Mouse (Mus musculus) midbrain, postnatal 0 days (tissue): ENCODE data around the gene Trem1. TPM values are rescaled to one million over a fixed set of nuclear protein-coding genes. Genes with fewer than 3 reads are reported as not detected.

Source experiments
- ATAC-seq: fragments of 200-750 bp; cut with Nextera tagmentation; 2 replicates; pipeline ENCODE4 v1.8.0; 2017; ENCODE audit warnings: moderate number of reproducible peaks, mild to moderate bottlenecking, moderate TSS enrichment, moderate library complexity; ENCODE audit not compliant: low FRiP score
- DNase-seq: peaks from one replicate; pipeline ENCODE4 v3.0.0-alpha.2; 2015; ENCODE audit warnings: low spot score
- H3K27ac ChIP-seq: fragments of 300-500 bp; sonication (generic); 2 replicates; pipeline ENCODE4 v1.5.1; 2014; ENCODE audit warnings: low read depth, mild to moderate bottlenecking, low read length, mixed read lengths
- H3K27me3 ChIP-seq: fragments of 300-500 bp; sonication (generic); 2 replicates; pipeline ENCODE4 v1.6.1; 2014; ENCODE audit warnings: low read length, control low read depth, mixed read lengths; ENCODE audit not compliant: insufficient read depth
- H3K36me3 ChIP-seq: fragments of 300-500 bp; sonication (generic); 2 replicates; pipeline ENCODE4 v1.6.1; 2014; ENCODE audit warnings: low read length, control low read depth, mixed read lengths; ENCODE audit not compliant: insufficient read depth
- H3K4me1 ChIP-seq: fragments of 300-500 bp; sonication (generic); 2 replicates; pipeline ENCODE4 v1.6.1; 2014; ENCODE audit warnings: mild to moderate bottlenecking, control low read depth, antibody characterized with exemption, low read length, mixed read lengths; ENCODE audit not compliant: insufficient read depth
- H3K4me2 ChIP-seq: fragments of 300-500 bp; sonication (generic); 2 replicates; pipeline ENCODE4 v1.6.1; 2014; ENCODE audit warnings: low read depth, mild to moderate bottlenecking, low read length, mixed read lengths; ENCODE audit not compliant: poor library complexity, severe bottlenecking
- H3K4me3 ChIP-seq: fragments of 300-500 bp; sonication (generic); 2 replicates; pipeline ENCODE4 v1.5.1; 2014; ENCODE audit warnings: low read depth, mild to moderate bottlenecking, low read length, moderate library complexity
- H3K9ac ChIP-seq: fragments of 300-500 bp; sonication (generic); replicated peaks from 2 replicates; pipeline ENCODE4 v1.6.1; 2014; ENCODE audit warnings: mild to moderate bottlenecking, low read length, moderate library complexity, mixed read lengths; ENCODE audit not compliant: poor library complexity, severe bottlenecking
- H3K9me3 ChIP-seq: fragments of 300-500 bp; sonication (generic); 2 replicates; pipeline ENCODE4 v1.6.1; 2016; ENCODE audit warnings: low read length, control low read depth
- CTCF ChIP-seq: IDR thresholded peaks from 2 replicates; pipeline ENCODE4 v1.5.1; 2016; ENCODE audit warnings: antibody characterized with exemption, mild to moderate bottlenecking
- WGBS: fragments of 180-500 bp; shearing (Covaris S2); extraction: QIAGEN DNeasy Blood & Tissue Kit; methylation state at CpG from one replicate; pipeline ENCODE4 v1.1.7; 2014; 5-methylcytosine and 5-hydroxymethylcytosine counted together
- polyA plus RNA-seq: library from polyadenylated mRNA; unstranded; fragments of >200 nt; fragmentation: Nextera tagmentation; extraction: Ambion mirVana; gene quantifications from 2 replicates; pipeline ENCODE4 v1.2.1, GENCODE M21; 2015
- total RNA-seq: library from RNA; depleted of rRNA; stranded (reverse); fragments of >200 nt; gene quantifications from 2 replicates; pipeline ENCODE4 v1.2.3, GENCODE M21; 2014

Trem1 gene
- total and polyA plus RNA-seq, 2 experiments from 2014 or later: not detected

GRCm38 (mm10) chr17:48247221-48247928 lies 14.8 kb downstream of the Trem1 start, which contains the start of gene Trem3:
Trem3 (plus strand) TSS chr17:48247777.
- no peak within 1 kb of the TSS for H3K9ac ChIP-seq
- H3K27me3 ChIP-seq: no peaks in the 10 kb centered on the region
- TF ChIP-seq CTCF: no peak
- peaks cover 3% of the 10 kb centered on the region; the same call in 1 of the 2 replicates for H3K9me3 ChIP-seq
- ATAC-seq (no peak), DNase-seq (peak; percentile 3)
- H3K4me3 ChIP-seq: no peak within 1 kb of the TSS
- 83% methylated on average over 11 of the region's 11 CpGs for WGBS
- no peak within 1 kb of the TSS for H3K27ac ChIP-seq
- no peaks in the 10 kb centered on the region for H3K36me3 ChIP-seq
- no peak within 1 kb of the TSS for H3K4me2 ChIP-seq
- H3K4me1 ChIP-seq: no peaks in the 10 kb centered on the region

GRCm38 (mm10) chr17:48249039-48249438 lies 16.5 kb downstream of the Trem1 start:
- DNase-seq: no peak
- no peak for TF ChIP-seq CTCF

DNA sequence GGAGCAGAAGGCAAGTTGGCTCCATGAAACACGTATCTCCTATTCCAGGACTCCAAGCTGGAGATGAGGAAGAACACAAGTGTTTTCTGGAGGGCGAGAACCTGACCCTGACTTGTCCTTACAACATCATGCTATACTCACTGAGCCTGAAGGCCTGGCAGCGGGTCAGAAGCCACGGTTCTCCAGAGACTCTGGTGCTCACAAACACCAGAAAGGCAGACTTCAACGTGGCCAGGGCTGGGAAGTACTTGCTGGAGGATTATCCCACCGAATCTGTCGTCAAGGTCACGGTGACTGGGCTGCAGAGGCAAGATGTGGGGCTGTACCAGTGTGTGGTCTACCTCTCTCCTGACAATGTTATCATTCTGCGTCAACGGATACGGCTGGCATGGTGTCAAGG lies 16.9 kb downstream of the Trem1 start:
- no peak for DNase-seq
- Histone ChIP-seq H3K4me2 (no peak overlapping the region), H3K4me3 (no peak overlapping the region), H3K27ac (no peak overlapping the region), H3K27me3 (no peaks in the 10 kb centered on the region), H3K4me1 (no peaks in the 10 kb centered on the region), H3K9ac (no peak overlapping the region), H3K9me3 (peaks cover 3% of the 10 kb centered on the region; the same call in 1 of the 2 replicates), H3K36me3 (no peaks in the 10 kb centered on the region)
- no peak for ATAC-seq
- WGBS: 82% methylated on average over 11 of the region's 11 CpGs
- TF ChIP-seq CTCF: no peak

More at GRCm38 (mm10) chr17:48249039-48249438, 16.5 kb downstream of the Trem1 start:
- peaks cover 3% of the 10 kb centered on the region; the same call in 1 of the 2 replicates for H3K9me3 ChIP-seq
- no peak overlapping the region for H3K9ac ChIP-seq
- H3K27me3 ChIP-seq: no peaks in the 10 kb centered on the region
- no peak overlapping the region for H3K4me2 ChIP-seq
- no peak overlapping the region for H3K4me3 ChIP-seq
- H3K36me3 ChIP-seq: no peaks in the 10 kb centered on the region
- ATAC-seq: no peak
- no peak overlapping the region for H3K27ac ChIP-seq
- no peaks in the 10 kb centered on the region for H3K4me1 ChIP-seq

DNA sequence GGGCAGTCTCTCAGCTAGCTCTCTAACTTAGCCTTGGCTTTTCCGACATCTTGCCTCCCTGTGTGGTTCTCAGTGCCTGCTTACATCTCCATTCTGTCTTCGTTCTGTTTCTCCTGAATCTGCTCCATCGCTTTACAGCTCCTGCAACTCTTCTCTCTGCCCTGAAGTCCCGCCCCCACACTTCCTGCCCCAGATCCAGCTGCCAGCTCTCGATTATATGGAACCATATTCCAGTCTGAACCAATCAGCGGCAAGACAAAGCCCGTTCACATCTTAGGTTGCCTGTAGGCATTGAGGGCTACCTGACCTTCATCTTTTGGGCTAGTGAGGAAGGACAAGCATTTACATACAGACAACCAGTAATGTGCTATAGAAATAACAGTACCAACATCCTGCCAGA lies 18.1 kb downstream of the Trem1 start:
- Histone ChIP-seq H3K9me3 (peaks cover 3% of the 10 kb centered on the region; the same call in 1 of the 2 replicates), H3K36me3 (no peaks in the 10 kb centered on the region), H3K27ac (no peak overlapping the region), H3K27me3 (no peaks in the 10 kb centered on the region), H3K4me1 (no peaks in the 10 kb centered on the region), H3K4me3 (no peak overlapping the region), H3K9ac (no peak overlapping the region), H3K4me2 (no peak overlapping the region)
- ATAC-seq: no peak
- WGBS: 92% methylated on average over 7 of the region's 7 CpGs
- no peak for DNase-seq
- no peak for TF ChIP-seq CTCF

- no peak for TF ChIP-seq CTCF
- H3K9ac ChIP-seq: no peak overlapping the region
- DNase-seq (no peak), ATAC-seq (no peak)
- H3K27ac ChIP-seq: no peak overlapping the region
- H3K9me3 ChIP-seq: peaks cover 7% of the 10 kb centered on the region; the same call in 1 of the 2 replicates
- no peak overlapping the region for H3K4me3 ChIP-seq
- no peaks in the 10 kb centered on the region for H3K4me1 ChIP-seq
- no peaks in the 10 kb centered on the region for H3K27me3 ChIP-seq
- no peak overlapping the region for H3K4me2 ChIP-seq
- H3K36me3 ChIP-seq: no peaks in the 10 kb centered on the region
Measured at GRCm38 (mm10) chr17:48256575-48256974, 24.0 kb downstream of the Trem1 start.

- H3K9ac ChIP-seq: no peak overlapping the region
- TF ChIP-seq CTCF: no peak
- DNase-seq (no peak), ATAC-seq (no peak)
- H3K4me2 ChIP-seq: no peak overlapping the region
- WGBS: 87% methylated on average over 2 of the region's 2 CpGs
- H3K36me3 ChIP-seq: no peaks in the 10 kb centered on the region
- H3K27me3 ChIP-seq: no peaks in the 10 kb centered on the region
- H3K4me1 ChIP-seq: no peaks in the 10 kb centered on the region
- H3K9me3 ChIP-seq: peaks cover 7% of the 10 kb centered on the region; the same call in 1 of the 2 replicates
- no peak overlapping the region for H3K27ac ChIP-seq
- no peak overlapping the region for H3K4me3 ChIP-seq
Measured at GRCm38 (mm10) chr17:48261868-48262267, 29.3 kb downstream of the Trem1 start.
